Mouse (Mus musculus) erythroblast, adult 5-6 weeks (primary cell): ENCODE data around the gene Bag1. TPM values are rescaled to one million over a fixed set of nuclear protein-coding genes. Genes with fewer than 3 reads are reported as not detected.

Experiments used
- ATAC-seq: replicated peaks from 2 replicates; pipeline ENCODE4 v1.8.0; 2016; ENCODE audit warnings: moderate number of reproducible peaks, mild to moderate bottlenecking, moderate TSS enrichment, inconsistent platforms; ENCODE audit not compliant: poor library complexity, low FRiP score, severe bottlenecking
- total RNA-seq, 2 experiments: library from RNA; stranded (forward) in 1 of 2; stranded (reverse) in 1 of 2; fragments of 150-400 nt in 1 of 2; fragments of 200-764, 138-1000 nt in 1 of 2; gene quantifications; 2 replicates each; pipeline versions ENCODE4 v1.2.3 to v1.2.4; 2015 to 2017; ENCODE audit warnings: low replicate concordance in 2 of 2

Gene Bag1
- total RNA-seq, 2 experiments from 2014 or later = 28.2 to 129 TPM

DNA sequence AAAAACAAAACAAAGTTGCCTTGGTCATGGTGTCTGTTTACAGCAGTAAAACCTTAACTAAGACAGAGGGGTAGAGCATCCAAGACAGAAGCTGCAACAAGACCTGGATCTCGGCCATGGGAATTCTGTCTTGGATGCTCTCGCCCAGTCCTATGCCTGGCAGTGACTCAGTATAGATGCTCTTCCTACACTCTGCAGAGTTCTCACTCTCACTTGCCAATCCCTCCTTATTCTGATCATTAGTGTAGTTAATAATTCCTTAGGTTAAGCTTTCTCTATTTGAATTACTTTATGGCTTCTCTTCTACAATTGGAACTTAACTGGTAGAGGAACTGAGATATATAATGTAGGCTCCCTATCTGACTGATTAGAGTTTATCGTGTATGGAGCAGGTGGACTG is 53.0 kb downstream of the Bag1 start:
- ATAC-seq = no peak

DNA sequence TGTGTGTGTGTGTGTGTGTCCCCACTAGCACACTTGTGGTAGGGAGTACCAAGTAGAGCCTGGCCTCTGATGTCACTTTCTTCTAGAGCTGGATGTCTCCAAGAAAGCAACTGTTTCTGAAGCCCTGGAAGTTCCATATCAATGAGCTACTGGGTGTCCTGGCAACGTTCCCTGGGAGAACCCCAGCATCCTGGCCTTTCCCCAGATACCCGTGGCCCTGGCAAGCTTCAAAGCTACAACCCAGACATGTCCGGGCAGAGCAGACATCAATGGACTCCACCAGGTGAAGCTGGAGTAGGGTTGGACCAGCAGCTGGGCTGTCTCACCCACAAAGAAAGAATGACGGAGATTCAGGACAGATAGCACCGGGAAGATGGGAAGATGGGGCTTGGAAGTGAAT is 56.9 kb downstream of the Bag1 start:
- ATAC-seq = no peak

DNA sequence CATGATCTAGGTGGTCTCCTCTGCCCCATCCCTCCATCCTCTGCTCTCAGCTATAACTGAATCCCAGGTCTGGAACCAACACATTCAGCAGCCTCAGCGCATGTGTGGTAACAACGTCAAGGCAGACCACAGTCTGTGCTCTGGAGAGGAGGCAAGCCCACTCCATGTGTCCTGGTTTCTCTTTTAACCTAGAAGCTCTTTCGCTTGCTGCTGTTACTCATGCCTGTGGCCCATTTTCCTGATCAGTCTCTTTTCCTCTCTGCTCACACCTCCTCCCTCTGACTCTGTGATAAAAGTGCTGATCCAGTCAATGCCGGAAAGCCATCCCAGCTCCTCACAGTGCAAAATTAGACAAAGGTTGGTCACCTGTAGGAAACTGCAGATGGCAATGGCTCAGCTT is 58.1 kb downstream of the Bag1 start:
- no peak for ATAC-seq

DNA sequence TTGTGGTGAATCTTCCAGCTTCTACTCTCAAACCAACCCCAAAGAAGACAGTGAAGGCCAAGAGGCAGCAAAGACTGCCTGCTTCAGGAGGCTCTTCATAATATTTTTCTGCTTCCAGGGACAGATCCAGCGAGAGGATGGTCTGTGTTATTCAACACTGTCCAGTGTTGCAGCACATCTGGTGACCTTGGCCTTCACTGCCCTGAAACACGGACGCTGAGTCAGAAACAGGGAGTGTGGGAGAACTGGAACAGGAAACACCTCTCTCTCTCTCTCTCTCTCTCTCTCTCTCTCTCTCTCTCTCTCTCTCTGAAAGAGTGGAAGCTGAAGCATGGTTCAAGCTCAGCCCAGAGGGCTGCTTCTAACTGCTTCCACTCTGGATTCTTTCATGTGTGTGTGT is 58.8 kb downstream of the Bag1 start:
- ATAC-seq = no peak

DNA sequence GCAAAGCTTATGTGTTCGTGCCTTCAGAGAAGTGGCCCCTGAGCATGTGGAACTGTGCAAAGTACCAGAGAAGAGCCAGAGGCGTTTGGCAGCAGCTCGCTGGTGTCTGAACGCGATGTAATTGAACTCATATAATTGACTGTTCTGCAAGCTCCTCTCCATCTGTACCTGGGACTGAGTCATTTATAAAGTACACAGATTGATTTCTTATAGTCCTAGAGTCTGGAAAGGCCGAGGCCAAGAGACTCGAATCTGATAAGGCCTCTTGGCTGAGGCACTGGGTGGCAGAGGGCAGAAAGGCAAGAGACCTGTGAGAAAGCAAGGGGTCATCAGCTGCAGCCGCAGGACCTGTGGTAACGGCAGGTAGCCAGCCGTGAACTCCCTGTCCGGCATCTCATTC is 59.3 kb downstream of the Bag1 start:
- no peak for ATAC-seq

Other genes starting within 250 kb of the Bag1 start
- 1.2 and 3.6 TPM in 2 replicates for gene Aptx, start 245.1 kb downstream of the Bag1 start, total RNA-seq (2015; ENCODE audit: low replicate concordance)
- 1.1 and 1.7 TPM in 2 replicates for gene Aptx, start 245.1 kb downstream of the Bag1 start, total RNA-seq (2017; ENCODE audit: low replicate concordance)
- gene Dnaja1, start 226.1 kb downstream of the Bag1 start, total RNA-seq (2015; ENCODE audit: low replicate concordance) = 36.1 and 39.5 TPM in 2 replicates
- 45.3 and 78.4 TPM in 2 replicates for gene Dnaja1, start 226.1 kb downstream of the Bag1 start, total RNA-seq (2017; ENCODE audit: low replicate concordance)
- 19.0 and 23.8 TPM in 2 replicates for gene Smu1, start 190.4 kb downstream of the Bag1 start, total RNA-seq (2015; ENCODE audit: low replicate concordance)
- 24.4 and 30.8 TPM in 2 replicates for gene Smu1, start 190.4 kb downstream of the Bag1 start, total RNA-seq (2017; ENCODE audit: low replicate concordance)
- 34.5 and 42.3 TPM in 2 replicates for gene B4galt1, start 94.3 kb downstream of the Bag1 start, total RNA-seq (2015; ENCODE audit: low replicate concordance)
- 29.7 and 31.4 TPM in 2 replicates for gene B4galt1, start 94.3 kb downstream of the Bag1 start, total RNA-seq (2017; ENCODE audit: low replicate concordance)
- not detected in 2 replicates for gene Spink4, start 28.2 kb downstream of the Bag1 start, total RNA-seq (2015; ENCODE audit: low replicate concordance)
- gene Spink4, start 28.2 kb downstream of the Bag1 start, total RNA-seq (2017; ENCODE audit: low replicate concordance) = not detected in 2 replicates
- gene Chmp5, start 113 bp upstream of the Bag1 start, total RNA-seq (2015; ENCODE audit: low replicate concordance) = 26.5 and 36.4 TPM in 2 replicates
- 42.0 and 56.2 TPM in 2 replicates for gene Chmp5, start 113 bp upstream of the Bag1 start, total RNA-seq (2017; ENCODE audit: low replicate concordance)
- 8.8 and 11.3 TPM in 2 replicates for gene Nfx1, start 22.6 kb upstream of the Bag1 start, total RNA-seq (2015; ENCODE audit: low replicate concordance)
- 19.3 and 22.7 TPM in 2 replicates for gene Nfx1, start 22.6 kb upstream of the Bag1 start, total RNA-seq (2017; ENCODE audit: low replicate concordance)
- not detected in 2 replicates for gene Aqp7, start 99.8 kb upstream of the Bag1 start, total RNA-seq (2015; ENCODE audit: low replicate concordance)
- not detected in 2 replicates for gene Aqp7, start 99.8 kb upstream of the Bag1 start, total RNA-seq (2017; ENCODE audit: low replicate concordance)
- not detected in 2 replicates for gene Aqp3, start 149.9 kb upstream of the Bag1 start, total RNA-seq (2015; ENCODE audit: low replicate concordance)
- gene Aqp3, start 149.9 kb upstream of the Bag1 start, total RNA-seq (2017; ENCODE audit: low replicate concordance) = not detected in 2 replicates
- gene Nol6, start 176.2 kb upstream of the Bag1 start, total RNA-seq (2015; ENCODE audit: low replicate concordance) = 1.9 and 2.9 TPM in 2 replicates
- gene Nol6, start 176.2 kb upstream of the Bag1 start, total RNA-seq (2017; ENCODE audit: low replicate concordance) = 4.8 and 10.7 TPM in 2 replicates
- gene Ube2r2, start 187.4 kb upstream of the Bag1 start, total RNA-seq (2015; ENCODE audit: low replicate concordance) = 229 and 299 TPM in 2 replicates
- gene Ube2r2, start 187.4 kb upstream of the Bag1 start, total RNA-seq (2017; ENCODE audit: low replicate concordance) = 275 and 350 TPM in 2 replicates